Mouse (Mus musculus) lung, postnatal 14 days (tissue): ENCODE measurements at regions not wholly inside any gene's neighbourhood (a gene's known extent, or its start where the extent isn't known, plus 50 kb on each side); places are given as distances from the start of the nearest gene placed in this dataset.

Source experiments
- DNase-seq: peaks from one replicate; pipeline ENCODE4 v3.0.0; 2021

DNA sequence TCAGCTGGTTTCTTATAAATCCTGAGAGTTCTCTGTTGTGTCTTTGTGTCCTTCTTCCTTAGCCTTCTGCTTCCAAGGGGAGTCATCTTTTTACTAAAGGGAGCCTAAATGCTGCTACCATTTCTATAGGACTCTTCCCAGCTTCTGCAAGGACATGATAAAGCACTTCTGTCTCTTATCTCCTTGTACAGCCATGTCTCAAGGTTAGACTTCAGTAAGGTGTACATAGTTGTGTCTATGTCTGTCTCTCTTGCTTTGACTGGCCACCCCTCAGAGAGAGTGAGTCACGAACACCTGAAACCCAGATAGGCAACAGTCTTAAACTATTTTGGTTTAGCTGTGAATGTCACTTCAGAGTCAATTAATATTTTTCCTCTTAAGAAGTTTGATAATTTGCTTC is 353.0 kb downstream of the Btg1 start:
- no peak for DNase-seq

DNA sequence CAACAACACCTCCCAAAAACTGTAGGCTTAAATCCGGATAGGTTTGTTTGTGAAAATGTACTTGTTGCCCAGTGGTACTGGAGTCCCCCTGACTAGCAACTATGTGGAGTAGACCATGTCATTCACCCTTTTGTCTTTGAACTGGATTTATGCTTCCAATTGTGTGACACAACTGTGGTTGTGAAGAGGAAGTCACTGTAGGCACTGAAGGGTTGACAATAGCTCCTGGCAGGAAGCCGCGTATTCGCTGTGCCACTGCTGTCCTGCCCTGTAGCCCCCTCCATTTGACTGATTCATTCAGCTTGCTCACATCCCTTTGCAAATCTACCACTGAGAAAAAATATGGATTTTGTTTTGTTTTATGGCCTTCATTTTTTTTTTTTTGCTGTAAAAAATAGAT is 353.9 kb downstream of the Btg1 start:
- no peak for DNase-seq

DNA sequence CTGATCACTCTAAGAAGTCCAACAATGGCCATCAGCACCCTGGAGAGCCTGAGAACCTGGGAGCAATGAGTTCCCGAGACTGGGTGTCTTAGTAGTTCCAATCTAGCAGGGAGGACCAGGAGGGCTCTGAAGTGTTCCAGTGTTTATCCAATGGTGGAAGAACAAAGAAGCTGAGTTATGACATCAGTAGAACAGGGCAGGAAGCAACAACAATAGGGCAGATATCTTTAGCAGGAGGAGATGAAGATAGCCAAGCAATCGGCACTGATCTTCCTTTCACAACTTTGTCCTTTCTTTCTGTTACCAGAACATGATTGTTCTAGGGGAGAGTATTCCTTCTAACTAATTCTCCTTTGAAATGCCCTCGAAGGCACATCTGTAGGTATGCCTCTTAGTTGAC is 355.0 kb downstream of the Btg1 start:
- DNase-seq = no peak

DNA sequence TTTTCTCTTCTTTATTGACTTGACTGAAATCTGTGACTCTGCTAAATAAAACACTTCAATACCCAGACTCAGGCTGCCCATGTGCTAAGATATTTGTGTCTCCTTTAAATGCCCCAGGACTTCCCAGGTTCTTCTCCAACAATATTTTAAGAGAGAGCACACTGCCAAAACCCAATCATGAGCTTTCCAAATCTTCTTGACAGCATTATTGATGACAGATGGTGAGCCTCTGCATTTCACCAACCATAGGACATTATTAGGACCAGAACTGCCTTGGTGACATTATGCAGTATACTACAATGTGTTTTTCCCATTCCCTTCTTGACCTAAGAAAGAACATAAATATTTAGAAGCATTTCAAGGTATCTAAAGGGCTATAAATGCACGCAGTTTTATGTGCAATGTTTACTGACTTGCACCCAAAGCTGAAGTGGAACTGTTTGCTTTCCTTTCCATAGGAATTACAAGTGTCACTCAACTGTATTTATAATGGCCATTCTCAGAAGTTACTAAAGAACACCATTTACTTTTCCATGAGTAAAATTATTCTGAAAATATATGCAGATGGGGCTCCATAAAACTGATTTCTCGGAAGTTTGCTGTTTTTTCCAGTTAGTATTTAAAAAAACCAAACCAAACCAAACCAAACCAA is 357.6 kb downstream of the Btg1 start:
- no peak for DNase-seq

DNA sequence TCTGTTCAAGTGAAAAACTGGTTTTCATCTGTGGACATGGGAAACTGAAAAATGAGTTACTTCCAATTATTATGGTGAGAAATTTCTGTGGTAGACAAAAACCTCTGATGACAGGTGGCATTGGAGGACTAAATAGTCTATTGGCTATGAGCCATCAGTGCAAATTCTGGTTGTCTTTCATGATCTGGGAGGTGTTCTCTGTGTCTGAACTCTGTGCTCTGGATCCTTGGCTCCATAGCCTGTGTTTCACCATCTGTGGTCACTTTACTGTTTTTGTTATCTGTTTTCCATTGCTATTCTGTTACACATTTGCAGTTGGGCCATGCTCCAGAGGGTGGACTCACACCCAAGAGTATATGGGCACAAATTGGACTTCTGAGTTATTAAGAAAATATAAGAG is 359.9 kb downstream of the Btg1 start:
- no peak for DNase-seq

DNA sequence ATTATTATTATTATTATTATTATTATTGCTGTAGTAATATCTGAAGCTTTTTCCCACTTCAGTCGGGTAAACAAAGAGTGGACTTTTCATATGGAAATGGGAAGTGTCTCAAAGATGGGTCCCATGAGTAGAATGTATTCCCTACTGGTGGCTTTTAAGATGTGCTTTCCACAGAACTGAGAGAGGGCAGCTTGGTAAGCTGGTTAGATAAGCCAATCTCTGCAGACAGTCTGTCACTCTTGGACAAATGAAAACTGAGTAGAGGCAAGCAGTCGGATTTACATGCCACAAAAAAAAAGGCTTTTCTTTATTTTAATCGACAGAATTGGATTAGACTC is 363.7 kb downstream of the Btg1 start:
- no peak for DNase-seq

DNA sequence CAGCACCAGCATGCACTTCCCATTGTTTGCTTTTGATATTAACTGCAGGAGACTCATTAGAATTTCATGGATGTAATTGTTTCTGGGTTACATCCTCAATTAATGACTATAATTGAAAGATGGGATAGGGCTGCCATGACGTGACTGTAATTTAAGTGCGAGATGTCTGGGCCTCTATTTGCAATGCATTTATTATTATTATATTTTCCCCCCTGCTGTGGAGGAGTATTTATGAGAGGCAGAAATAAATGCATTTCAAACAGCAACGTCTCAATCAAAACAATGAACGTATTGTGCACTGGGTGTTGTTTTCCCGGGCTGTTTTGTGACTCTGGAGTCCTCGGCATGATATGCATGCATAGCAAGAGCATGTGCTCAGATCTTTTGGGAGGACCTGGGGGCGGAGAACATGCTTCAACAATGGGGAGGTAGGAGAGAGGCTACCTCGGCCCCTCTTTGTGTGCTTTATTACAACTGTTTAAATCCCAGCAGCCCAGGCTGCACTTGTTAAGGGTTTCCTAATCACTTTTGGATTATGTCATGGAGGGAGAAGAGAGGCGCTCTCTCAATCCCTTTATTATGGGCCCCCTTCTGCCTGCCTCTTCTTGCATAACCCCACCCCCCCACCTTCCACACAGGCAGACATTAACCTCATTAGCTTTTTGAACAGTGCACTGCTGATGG is 364.2 kb downstream of the Btg1 start:
- no peak for DNase-seq

DNA sequence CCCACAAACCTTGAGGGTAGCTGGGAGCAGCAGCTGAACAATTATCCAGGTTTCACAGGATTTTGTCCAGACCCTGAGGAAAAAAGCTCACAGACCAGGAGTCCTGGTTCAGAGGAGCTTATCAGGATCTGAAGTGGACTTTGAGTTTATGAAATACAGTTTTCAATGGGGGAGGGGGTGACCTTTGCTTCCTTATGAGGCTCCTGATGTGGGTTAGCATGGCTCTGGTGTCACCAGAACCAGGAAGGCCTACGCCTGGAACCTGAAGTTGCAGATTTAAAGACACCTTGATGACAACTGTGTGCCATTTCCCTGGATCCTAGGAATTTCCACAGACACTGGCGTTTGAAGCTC is 364.7 kb downstream of the Btg1 start:
- no peak for DNase-seq

DNA sequence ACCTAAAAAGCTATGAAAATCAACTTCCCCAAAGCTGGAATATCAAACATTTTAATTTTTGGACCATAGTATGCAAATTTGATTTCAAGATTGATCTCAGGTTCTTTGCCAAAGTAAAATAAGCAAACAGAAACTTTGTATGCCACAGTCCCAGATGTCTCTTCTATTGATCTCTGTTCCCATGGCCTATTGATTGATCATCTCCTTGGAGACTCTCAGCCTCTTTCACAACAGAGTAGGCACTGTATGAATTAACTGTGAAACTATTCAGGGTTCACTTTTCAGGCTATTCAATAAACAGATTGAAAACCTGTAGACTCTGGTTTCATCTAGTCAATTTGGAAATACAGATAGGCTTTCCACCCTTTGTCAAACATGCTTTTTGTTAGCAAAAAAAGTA is 384.1 kb downstream of the Btg1 start:
- DNase-seq = no peak

DNA sequence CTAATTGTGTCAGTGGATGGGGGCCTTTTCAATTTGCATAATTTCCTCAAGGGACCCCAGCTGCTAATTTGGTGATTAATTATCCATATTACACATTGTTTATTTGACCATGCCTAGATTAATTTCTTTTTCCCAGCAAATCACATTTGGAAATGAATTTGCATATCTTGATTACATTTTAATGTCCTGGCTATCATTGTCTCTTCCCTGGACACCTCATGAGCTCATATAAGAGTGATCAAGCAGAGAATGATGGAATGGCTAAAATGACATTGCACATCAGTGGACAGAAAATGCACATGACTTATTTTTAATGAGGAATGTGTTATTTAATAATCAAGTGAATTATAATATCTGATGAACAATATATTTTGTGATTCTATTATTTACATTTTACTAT is 392.1 kb downstream of the Btg1 start:
- no peak for DNase-seq

DNA sequence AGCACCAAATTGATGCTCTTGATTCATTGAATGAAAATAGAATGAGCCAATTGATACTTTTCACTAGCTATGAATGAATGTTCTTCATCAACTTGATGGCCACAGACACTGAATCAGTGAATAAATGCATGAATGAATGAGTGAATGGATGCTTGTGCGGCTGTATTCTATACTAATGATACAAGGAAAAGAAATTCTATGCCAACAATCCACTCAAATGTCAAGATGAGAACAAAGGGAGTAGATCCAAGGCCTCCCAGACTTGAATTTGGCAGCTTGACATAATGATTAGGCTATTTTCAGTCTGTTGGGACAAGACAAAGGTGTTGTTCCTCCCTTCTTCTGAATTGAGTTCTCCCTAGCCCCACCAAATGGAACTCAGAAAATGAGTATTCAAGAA is 393.1 kb downstream of the Btg1 start:
- DNase-seq = no peak

DNA sequence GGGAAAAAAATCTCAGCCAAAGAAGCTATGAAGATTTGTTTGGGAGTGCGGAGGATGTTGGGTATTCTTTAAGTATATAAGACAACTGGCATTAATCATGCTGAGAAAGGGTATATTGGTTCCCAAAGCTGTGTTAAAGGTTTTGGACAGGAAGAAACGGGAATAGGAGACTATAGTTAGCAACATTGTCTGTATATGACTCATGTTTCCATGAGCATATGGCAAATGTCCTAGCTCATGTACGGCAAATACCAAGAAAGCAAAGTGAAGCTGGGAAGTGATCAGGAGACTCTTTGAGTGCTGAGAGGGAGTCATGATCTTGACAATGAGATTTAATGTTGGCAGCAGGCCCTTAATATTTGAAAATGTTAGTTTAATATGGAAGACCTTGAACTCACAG is 401.8 kb downstream of the Btg1 start:
- no peak for DNase-seq

DNA sequence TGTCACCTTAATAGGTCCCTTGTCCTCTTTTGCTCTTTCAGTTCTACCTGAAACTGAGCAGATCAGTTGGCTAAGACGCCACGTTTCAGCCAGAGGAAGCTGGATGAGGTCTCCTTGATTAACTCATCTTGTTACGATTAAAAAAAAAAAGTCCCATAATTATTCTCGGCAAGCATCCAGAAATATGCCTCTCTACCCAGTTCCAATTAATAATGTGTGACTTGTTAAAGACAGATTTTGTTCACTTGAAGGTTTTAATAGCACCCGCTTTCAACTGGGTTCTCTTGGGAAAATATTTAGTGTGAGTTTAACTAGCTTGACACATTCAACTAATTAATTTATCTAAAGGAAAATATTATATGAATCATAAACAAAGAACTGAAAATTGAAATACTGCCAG is 412.0 kb downstream of the Btg1 start:
- DNase-seq = no peak

DNA sequence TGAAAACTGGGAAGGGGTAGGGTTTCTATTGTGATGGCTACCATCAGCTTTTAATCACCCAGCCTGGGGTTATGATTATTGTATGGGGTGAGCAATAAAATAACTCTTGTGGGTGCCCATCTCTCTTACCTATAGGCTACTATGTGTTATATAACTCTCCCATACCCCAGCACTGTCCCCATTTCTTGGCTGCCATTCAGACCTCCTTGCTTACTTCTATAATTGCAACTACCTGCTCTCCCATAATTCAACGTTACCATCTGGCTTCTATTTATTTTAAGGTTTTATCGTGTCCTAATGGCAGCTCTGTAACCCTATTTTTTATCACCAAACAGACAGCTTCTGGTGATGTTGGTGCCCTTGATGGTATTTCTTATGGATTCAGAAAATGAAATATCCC is 414.2 kb downstream of the Btg1 start:
- no peak for DNase-seq

DNA sequence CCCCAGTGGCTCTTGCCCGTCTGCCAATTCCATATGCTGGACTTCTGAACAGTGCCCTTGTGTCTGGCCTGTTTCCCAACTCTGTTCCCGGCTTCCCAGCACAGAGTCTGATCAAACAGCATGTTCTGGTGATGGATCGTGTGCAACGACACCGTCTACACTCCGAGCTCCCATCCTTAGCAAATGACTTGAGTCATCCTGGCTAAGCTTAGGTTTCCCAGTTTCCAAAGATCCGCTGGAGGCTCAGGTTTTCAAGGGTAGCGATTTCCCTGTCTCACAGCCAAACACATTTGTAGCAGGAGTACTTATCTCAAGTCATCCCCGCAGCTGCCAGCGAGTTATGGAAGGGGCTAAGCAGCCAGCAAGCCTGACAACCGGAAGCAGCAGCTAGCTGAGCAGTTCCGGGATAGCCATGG is 418.6 kb downstream of the Btg1 start:
- no peak for DNase-seq

DNA sequence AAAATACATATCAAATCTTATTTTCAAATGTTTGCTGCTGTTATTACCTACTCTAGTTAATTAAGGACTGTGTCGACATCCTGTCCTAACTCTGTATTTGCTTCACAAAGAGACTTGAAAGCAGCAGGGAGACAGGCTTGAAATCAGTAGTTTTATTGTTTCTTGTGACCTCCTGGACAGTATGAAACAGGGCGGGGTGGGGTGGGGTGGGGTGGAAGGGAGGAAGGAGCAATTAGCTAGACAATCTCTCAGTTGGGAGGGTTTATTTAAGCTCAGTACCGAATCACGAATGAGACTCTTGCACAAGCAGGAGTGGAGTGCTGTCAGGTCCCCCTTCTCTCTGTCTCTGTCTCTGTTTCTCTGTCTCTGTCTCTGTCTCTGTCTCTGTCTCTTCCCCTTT is 421.2 kb downstream of the Btg1 start:
- DNase-seq = no peak

DNA sequence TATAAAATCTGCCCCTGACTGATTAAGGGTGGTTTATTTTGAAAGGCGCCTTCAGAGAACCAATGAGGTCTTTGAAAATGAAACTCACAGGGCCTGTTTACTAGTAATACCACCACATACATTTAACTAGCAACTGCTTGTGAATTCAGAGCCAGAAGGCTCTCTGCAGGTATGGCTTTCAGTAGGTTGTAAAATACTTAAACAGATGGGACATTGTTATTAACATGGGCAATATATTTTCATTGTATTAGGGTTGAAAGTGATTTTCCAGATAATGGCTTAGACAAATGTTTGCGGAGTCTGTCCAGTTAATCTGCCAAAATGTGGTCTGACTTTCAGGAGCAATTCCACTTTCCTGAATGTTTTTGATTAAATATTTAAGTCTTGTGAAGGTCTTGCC is 430.8 kb downstream of the Btg1 start:
- DNase-seq = no peak

DNA sequence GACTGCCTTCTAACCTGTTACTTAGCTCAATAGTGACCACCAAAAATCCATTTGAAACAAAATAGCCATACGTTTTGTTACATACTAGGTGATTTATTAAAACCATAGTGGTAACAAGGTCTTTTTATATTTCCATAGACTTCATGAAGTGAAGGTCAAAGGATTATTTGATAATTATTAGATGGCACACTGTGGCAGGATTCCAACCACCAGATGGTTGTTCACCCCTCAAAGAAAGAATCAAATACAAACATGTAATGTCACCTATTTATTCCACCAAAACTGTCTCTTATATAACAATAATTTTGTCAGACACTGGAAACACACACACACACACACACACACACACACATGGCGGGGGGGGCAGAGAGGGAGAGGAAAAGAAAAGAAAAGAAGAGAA is 431.2 kb downstream of the Btg1 start:
- no peak for DNase-seq

DNA sequence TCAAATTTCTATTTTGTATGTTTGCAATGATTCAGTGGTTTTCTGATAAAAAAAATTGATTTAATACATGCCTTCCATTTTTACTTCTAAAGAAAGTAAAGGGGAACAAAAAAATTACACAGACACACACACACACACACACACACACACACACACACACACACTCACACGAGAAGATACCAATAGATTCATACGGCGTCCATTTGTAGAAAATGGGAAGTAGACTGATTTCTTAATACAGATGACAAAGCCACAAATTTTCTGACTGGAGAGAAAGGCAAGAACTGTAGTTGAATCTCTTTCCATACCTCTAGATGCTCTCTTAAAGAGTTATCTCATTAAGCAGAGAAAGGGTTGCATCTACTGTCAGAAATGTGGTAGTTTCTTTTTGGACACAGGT is 424.9 kb upstream of the Dcn start:
- DNase-seq = no peak

DNA sequence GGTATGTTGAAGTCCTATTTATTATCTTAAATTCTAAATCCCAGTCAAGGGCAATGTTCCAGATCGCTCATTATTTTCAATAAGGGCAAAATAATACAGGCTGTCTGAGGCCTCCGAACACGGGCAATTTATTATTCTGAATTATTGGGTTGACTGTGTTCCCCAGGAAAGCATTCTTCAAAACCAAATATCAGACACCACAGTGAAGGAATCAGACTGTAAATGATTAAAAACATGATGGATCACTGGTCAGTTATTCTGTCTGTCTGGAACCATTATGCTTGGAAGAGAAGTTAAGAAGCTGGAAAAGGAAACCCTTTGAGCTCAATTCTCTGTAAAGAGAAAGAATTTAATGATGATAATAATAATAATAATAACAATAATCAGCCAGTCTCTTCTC is 417.4 kb upstream of the Dcn start:
- no peak for DNase-seq

DNA sequence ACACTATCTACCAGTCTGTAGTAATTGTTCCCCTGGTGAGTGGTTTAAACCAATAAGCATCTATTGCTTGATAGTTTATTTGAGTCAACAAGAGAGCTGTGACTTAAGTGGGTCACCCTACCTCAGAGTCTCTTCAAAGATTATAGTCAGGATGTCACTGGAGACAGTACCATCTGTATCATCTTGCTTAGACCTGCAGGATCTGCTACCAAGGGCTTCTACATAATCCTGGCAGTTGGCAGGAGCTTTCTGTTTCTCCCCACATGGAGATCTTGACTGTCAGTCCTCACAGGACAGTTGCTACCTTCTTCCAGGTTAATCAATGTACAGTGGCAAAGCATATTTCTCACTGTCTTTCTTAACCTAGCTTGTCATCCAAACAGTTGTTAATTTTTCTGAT is 414.9 kb upstream of the Dcn start:
- DNase-seq = no peak

DNA sequence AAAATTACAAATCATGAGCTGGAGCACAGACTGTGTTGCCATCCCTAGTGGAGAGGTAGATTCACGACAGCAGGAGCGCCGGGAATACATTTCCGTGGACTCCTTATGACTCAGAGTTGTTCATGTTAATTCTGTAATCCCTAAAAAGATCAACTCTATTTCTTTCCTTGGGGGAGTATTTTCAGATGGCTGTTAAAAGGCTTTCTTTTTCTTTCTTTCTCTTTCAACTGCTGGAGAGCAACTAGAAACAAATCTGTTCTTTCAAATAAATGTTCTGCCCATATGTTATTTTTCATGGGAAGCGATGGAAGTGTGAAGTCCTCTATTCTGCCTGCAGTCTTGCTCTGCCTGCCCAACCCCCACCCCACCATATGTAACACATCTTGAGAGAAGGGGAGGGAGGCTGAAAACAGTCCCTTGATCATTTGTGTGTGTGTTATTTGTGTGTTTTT is 401.4 kb upstream of the Dcn start:
- DNase-seq = no peak

DNA sequence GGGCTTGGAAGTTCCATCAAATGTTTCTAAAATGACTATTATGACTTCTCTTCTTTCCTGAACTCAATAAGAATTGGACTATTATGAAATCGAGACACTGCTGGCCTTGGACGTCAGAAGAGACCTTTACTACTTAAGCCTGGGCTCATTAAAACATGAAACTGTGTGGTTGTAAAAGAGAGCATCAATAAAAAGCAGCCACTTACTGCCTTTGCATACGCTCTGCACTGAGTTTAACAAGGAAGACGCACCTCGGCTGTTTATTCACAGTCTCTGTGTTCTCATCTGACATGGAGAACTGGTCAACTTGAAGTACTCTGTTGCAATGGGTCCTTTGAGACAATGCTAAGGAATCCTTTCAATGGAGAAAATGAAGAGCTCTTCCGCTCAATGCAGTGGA is 399.8 kb upstream of the Dcn start:
- no peak for DNase-seq

DNA sequence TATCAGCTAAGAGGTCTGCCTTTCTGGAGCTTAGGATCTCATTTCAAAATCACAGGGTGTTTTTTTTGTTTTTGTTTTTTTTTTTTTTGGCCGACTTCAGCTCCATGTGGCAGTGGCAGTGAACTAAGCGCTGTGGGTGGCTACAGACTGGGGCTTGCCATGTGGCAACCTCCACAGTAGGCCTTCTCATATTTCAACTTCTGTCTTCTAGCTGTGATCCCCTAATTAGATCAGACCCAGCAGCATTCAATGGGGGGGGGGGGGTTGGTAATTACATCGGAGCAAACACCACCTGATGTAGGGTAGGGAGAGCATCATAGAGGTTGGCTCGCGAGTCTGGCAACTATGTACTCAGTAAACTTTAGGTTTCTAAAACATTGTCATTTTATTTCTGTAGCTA is 392.1 kb upstream of the Dcn start:
- DNase-seq = no peak

DNA sequence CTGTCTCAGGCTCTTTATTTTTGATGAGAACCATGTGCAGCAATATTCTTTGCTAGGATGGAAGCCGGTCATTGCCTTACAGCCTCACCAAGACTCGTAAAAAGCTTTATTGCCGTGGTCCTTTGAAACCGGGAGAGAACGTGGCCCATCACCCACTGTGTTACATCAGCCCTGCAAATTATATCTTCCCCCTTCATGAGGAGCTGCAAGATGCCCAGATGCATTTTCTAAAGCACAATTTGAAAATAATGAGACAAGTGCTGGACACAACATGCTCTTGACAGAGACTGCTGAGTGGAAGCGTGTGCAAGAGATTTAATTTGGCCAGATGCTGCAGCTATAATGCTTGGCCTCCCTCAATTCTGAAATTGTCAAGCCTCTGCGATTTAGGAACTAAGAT is 389.2 kb upstream of the Dcn start:
- no peak for DNase-seq

DNA sequence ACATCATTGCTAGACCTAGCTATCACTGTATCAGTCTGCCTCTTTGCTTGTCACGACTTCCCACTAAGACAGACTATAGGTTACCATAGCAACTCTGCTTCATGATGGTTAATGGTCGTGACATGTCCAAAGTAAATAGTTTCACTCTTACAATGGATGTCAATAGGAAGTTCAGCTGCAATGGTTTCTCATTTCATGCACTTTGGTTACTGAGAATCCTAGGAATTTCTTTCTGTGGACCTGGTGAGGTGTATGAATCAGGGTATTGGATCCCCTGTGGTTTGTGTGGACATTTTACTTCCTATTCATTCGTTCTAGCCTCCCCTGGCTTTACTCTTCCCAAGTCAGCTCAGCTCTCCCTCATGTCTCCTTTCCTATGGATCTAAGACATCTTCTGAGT is 385.5 kb upstream of the Dcn start:
- no peak for DNase-seq
